Comparison of ENCODE assay signal across 11 mouse cellular contexts in the genomic region with DNA sequence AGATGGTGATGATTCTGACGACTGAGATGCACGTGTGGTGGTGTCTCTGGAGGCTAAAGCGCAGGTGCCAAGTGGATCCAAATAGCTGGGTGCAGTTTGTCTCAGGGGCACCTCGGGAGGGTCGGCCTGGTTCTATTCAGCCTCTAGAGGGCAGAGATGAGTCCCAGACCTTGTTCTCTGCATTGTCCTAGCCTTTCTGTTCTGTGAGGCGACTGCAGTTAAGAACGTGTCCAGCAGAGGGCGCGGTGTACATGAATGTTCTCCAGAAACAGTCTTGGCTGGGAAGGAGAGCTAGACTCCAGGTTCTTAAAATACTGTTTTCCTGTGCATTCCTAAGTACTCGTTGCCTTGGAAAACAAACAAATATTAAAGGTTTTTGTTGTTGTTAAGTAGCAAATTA. TPM values are rescaled to one million over a fixed set of nuclear protein-coding genes. Genes with fewer than 3 reads are reported as not detected.
DNase-seq lines count a peak whose midpoint lies in the region; ATAC-seq and TF ChIP-seq lines count a peak whose summit lies in the region.
"Not testable (repeated sequence)": the region's sequence is repeated elsewhere in the genome, so short reads cannot be mapped to it uniquely, and the experiment has no call there.
"Had no signal": no experiment of that assay in that cellular context is flagged by ENCODE, and none has a peak within 500 bp of the region (broad histone marks: within the 10 kb centered on the region; RNA-seq: fewer than 3 reads in every experiment).

No protein-coding gene starts in this region.

- H3K27me3 ChIP-seq in hindbrain, postnatal 0 days (ENCODE audit: insufficient read depth, low read length); lung, embryonic 14.5 days (ENCODE audit: insufficient read depth, low read length): not testable (repeated sequence)

- peak; percentile 55 for DNase-seq in T-cell, adult 2 months (ENCODE audit: low spot score)
- peak; percentile 63 to 89 for DNase-seq in cerebellum, postnatal 10 days
- DNase-seq in frontal cortex, postnatal 14 days (ENCODE audit: low spot score in 2 of 2), result peak; percentile 44 to 70
- peak; percentile 1 for DNase-seq in hindbrain, postnatal 0 days (ENCODE audit: low spot score)
- peak; percentile 72 to 82 for DNase-seq in layer of hippocampus, postnatal 10 days (ENCODE audit: low spot score in 2 of 2)
- peak; percentile 6 for DNase-seq in lung, embryonic 14.5 days
- DNase-seq in thymus, postnatal 14 days, result peak; percentile 74

- not testable (repeated sequence) for H3K9ac ChIP-seq in hindbrain, postnatal 0 days (replicated peaks; ENCODE audit: low read length); lung, embryonic 14.5 days

- H3K27ac ChIP-seq in hindbrain, postnatal 0 days; lung, embryonic 14.5 days (ENCODE audit: low read depth): not testable (repeated sequence)

- WGBS in hindbrain, postnatal 0 days, result 20% methylated on average over 9 of the region's 10 CpGs
- 8% methylated on average over 6 of the region's 10 CpGs for WGBS in lung, embryonic 14.5 days

- not testable (repeated sequence) for H3K4me2 ChIP-seq in hindbrain, postnatal 0 days (ENCODE audit: low read depth, low read length); lung, embryonic 14.5 days

- not testable (repeated sequence) for H3K9me3 ChIP-seq in hindbrain, postnatal 0 days (ENCODE audit: low read length); lung, embryonic 14.5 days (ENCODE audit: low read depth, low read length)

- not testable (repeated sequence) for H3K36me3 ChIP-seq in hindbrain, postnatal 0 days (ENCODE audit: insufficient read depth, low read length); lung, embryonic 14.5 days (ENCODE audit: insufficient read depth)

- H3K4me3 ChIP-seq in hindbrain, postnatal 0 days (ENCODE audit: low read length); lung, embryonic 14.5 days (ENCODE audit: low read depth, low read length): not testable (repeated sequence)

- TF ChIP-seq CTCF in hindbrain, postnatal 0 days (IDR thresholded peaks at IDR 0.05; ENCODE audit: low read depth), result peak; percentile 59
- peak; percentile 56 for TF ChIP-seq CTCF in lung, embryonic 14.5 days (IDR thresholded peaks at IDR 0.05; ENCODE audit: low read depth)

- not testable (repeated sequence) for H3K4me1 ChIP-seq in hindbrain, postnatal 0 days (ENCODE audit: insufficient read depth, low read length); lung, embryonic 14.5 days (ENCODE audit: insufficient read depth)

- ATAC-seq in hindbrain, postnatal 0 days, result 0 out of 2 replicates have a peak, but pooled peaks have one; percentile 49
- ATAC-seq in lung, embryonic 14.5 days (ENCODE audit: insufficient read depth), result not testable (repeated sequence)
- ATAC-seq in neutrophil, adult 5-6 weeks (ENCODE audit: extremely low read depth, insufficient number of reproducible peaks, low FRiP score, poor library complexity, severe bottlenecking), result 0 out of 2 replicates have a peak, but pooled peaks have one; percentile 26

RNA-seq across cellular contexts. Expression of gene Fthl17f, which starts 14.9 kb away (rescaled TPM):
- not detected in 2 replicates for total RNA-seq in hindbrain, postnatal 0 days (2014; rRNA removed)
- polyA plus RNA-seq in hindbrain, postnatal 0 days (2015; fragmentation: Nextera tagmentation; extraction: Ambion mirVana), result not detected in 2 replicates
- not detected for total RNA-seq in layer of hippocampus, postnatal 10 days (2021)
- polyA plus RNA-seq in lung, embryonic 14.5 days (2014; fragmentation: Nextera tagmentation; extraction: Ambion mirVana), result not detected in 2 replicates
- total RNA-seq in neutrophil, adult 5-6 weeks (2017), result not detected in 2 replicates
- total RNA-seq: heart, postnatal 25 days had no signal
- polyA plus RNA-seq: macrophage, Patski had no signal

RNA-seq across cellular contexts. Expression of gene 4930402K13Rik, which starts 26.7 kb away (rescaled TPM):
- not detected in 2 replicates for total RNA-seq in hindbrain, postnatal 0 days (2014; rRNA removed)
- not detected in 2 replicates for polyA plus RNA-seq in hindbrain, postnatal 0 days (2015; fragmentation: Nextera tagmentation; extraction: Ambion mirVana)
- total RNA-seq in layer of hippocampus, postnatal 10 days (2021), result not detected
- polyA plus RNA-seq in lung, embryonic 14.5 days (2014; fragmentation: Nextera tagmentation; extraction: Ambion mirVana), result not detected in 2 replicates
- total RNA-seq in neutrophil, adult 5-6 weeks (2017), result not detected in 2 replicates
- total RNA-seq: heart, postnatal 25 days had no signal
- polyA plus RNA-seq: macrophage, Patski had no signal

RNA-seq across cellular contexts. Expression of gene Fthl17e, which starts 44.4 kb away (rescaled TPM):
- total RNA-seq in hindbrain, postnatal 0 days (2014; rRNA removed), result not detected in 2 replicates
- not detected in 2 replicates for polyA plus RNA-seq in hindbrain, postnatal 0 days (2015; fragmentation: Nextera tagmentation; extraction: Ambion mirVana)
- total RNA-seq in layer of hippocampus, postnatal 10 days (2021), result not detected
- not detected in 2 replicates for polyA plus RNA-seq in lung, embryonic 14.5 days (2014; fragmentation: Nextera tagmentation; extraction: Ambion mirVana)
- not detected in 2 replicates for total RNA-seq in neutrophil, adult 5-6 weeks (2017)
- total RNA-seq: heart, postnatal 25 days had no signal
- polyA plus RNA-seq: macrophage, Patski had no signal

Comparison
In these comparisons a context has a peak if more than half of its experiments do, and no peak if none do; other contexts are left out.
1. DNase-seq: peak in every context shown above with its lines; median percentile 77 in layer of hippocampus, postnatal 10 days; 76 in cerebellum, postnatal 10 days; 74 in thymus, postnatal 14 days; 57 in frontal cortex, postnatal 14 days; 55 in T-cell, adult 2 months; 6 in lung, embryonic 14.5 days; 1 in hindbrain, postnatal 0 days.